Mouse (Mus musculus) neural tube, embryonic 15.5 days (tissue): ENCODE measurements around the gene Col26a1. TPM values are rescaled to one million over a fixed set of nuclear protein-coding genes. Genes with fewer than 3 reads are reported as not detected.
A peak's percentile ranks its signal among the peaks of the same experiment; 100 is the strongest.

Source experiments
- ATAC-seq: fragments of 200-750 bp; cut with Nextera tagmentation; 2 replicates; pipeline ENCODE4 v1.8.0; 2017; ENCODE audit warnings: mild to moderate bottlenecking, moderate TSS enrichment, moderate library complexity; ENCODE audit not compliant: low FRiP score
- H3K27ac ChIP-seq: fragments of 300-500 bp; sonication (generic); replicated peaks from 2 replicates; pipeline ENCODE4 v1.5.1; 2015; ENCODE audit warnings: mild to moderate bottlenecking, inconsistent platforms
- H3K27me3 ChIP-seq: fragments of 300-500 bp; sonication (generic); replicated peaks from 2 replicates; pipeline ENCODE4 v1.6.1; 2015; ENCODE audit warnings: inconsistent platforms
- H3K36me3 ChIP-seq: fragments of 300-500 bp; sonication (generic); 2 replicates; pipeline ENCODE4 v1.6.1; 2015; ENCODE audit warnings: inconsistent platforms
- H3K4me1 ChIP-seq: fragments of 300-500 bp; sonication (generic); 2 replicates; pipeline ENCODE4 v1.6.1; 2015; ENCODE audit warnings: inconsistent platforms
- H3K4me2 ChIP-seq: fragments of 300-500 bp; sonication (generic); 2 replicates; pipeline ENCODE4 v1.6.1; 2015; ENCODE audit warnings: inconsistent platforms, mild to moderate bottlenecking, moderate library complexity
- H3K4me3 ChIP-seq: fragments of 300-500 bp; sonication (generic); replicated peaks from 2 replicates; pipeline ENCODE4 v1.5.1; 2015; ENCODE audit warnings: mild to moderate bottlenecking, inconsistent platforms
- H3K9ac ChIP-seq: fragments of 300-500 bp; sonication (generic); replicated peaks from 2 replicates; pipeline ENCODE4 v1.6.1; 2015; ENCODE audit warnings: mild to moderate bottlenecking, inconsistent platforms
- H3K9me3 ChIP-seq: fragments of 300-500 bp; sonication (generic); replicated peaks from 2 replicates; pipeline ENCODE4 v1.6.1; 2016; ENCODE audit warnings: inconsistent platforms
- WGBS: fragments of 180-500 bp; shearing (Covaris S2); methylation state at CpG from one replicate; pipeline ENCODE4 v1.1.7; 2015; ENCODE audit warnings: mixed read lengths; 5-methylcytosine and 5-hydroxymethylcytosine counted together
- polyA plus RNA-seq: library from polyadenylated mRNA; unstranded; fragments of >200 nt; fragmentation: Nextera tagmentation; extraction: Ambion mirVana; gene quantifications from 2 replicates; pipeline ENCODE4 v1.2.1, GENCODE M21; 2015

Col26a1 gene
- polyA plus RNA-seq, 1 experiment from 2014 or later: 45.5 TPM

- Histone ChIP-seq H3K9me3 (no peaks in the 10 kb centered on the region), H3K4me2 (no peak overlapping the region), H3K4me3 (no peak overlapping the region), H3K9ac (no peak overlapping the region), H3K27ac (no peak overlapping the region; the same call in 1 of the 2 replicates), H3K36me3 (no peaks in the 10 kb centered on the region), H3K4me1 (peaks cover 25% of the 10 kb centered on the region), H3K27me3 (no peaks in the 10 kb centered on the region)
- ATAC-seq: peak; percentile 35
- whole genome bisulfite sequencing: 83% methylated on average over 2 of the region's 2 CpGs
These were observed 165.5 kb downstream of the Col26a1 start for GRCm38 (mm10) chr5:136717573-136717854.

GRCm38 (mm10) chr5:136716696-136717572, 166.1 kb downstream of the Col26a1 start:
- peaks cover 25% of the 10 kb centered on the region for H3K4me1 ChIP-seq
- H3K27me3 ChIP-seq: no peaks in the 10 kb centered on the region
- H3K36me3 ChIP-seq: no peaks in the 10 kb centered on the region
- ATAC-seq: peak; percentile 69; the same call in 1 of the 2 replicates
- WGBS: 35% methylated on average over 10 of the region's 10 CpGs
- no peak overlapping the region for H3K4me3 ChIP-seq
- no peak overlapping the region for H3K9ac ChIP-seq
- no peak overlapping the region for H3K4me2 ChIP-seq
- peak overlapping the region; percentile 28; the same call in 1 of the 2 replicates for H3K27ac ChIP-seq
- H3K9me3 ChIP-seq: no peaks in the 10 kb centered on the region

- H3K36me3 ChIP-seq: no peaks in the 10 kb centered on the region
- H3K27ac ChIP-seq: no peak overlapping the region
- ATAC-seq: no peak
- 29% methylated on average over 11 of the region's 11 CpGs for WGBS
- no peaks in the 10 kb centered on the region for H3K27me3 ChIP-seq
- H3K4me1 ChIP-seq: peaks cover 25% of the 10 kb centered on the region
- no peak overlapping the region for H3K4me3 ChIP-seq
- no peak overlapping the region for H3K9ac ChIP-seq
- H3K4me2 ChIP-seq: peak overlapping the region; percentile 39
- H3K9me3 ChIP-seq: no peaks in the 10 kb centered on the region
These were observed 168.1 kb downstream of the Col26a1 start for GRCm38 (mm10) chr5:136714879-136715278.

- no peak overlapping the region for H3K9ac ChIP-seq
- WGBS: 29% methylated on average over 32 of the region's 32 CpGs
- peak overlapping the region; percentile 39 for H3K4me2 ChIP-seq
- no peak overlapping the region for H3K4me3 ChIP-seq
- no peaks in the 10 kb centered on the region for H3K9me3 ChIP-seq
- ATAC-seq: no peak
- H3K27ac ChIP-seq: no peak overlapping the region
- no peaks in the 10 kb centered on the region for H3K27me3 ChIP-seq
- H3K4me1 ChIP-seq: peaks cover 25% of the 10 kb centered on the region
- no peaks in the 10 kb centered on the region for H3K36me3 ChIP-seq
These were observed 168.7 kb downstream of the Col26a1 start for GRCm38 (mm10) chr5:136714232-136714875.

- Histone ChIP-seq H3K36me3 (no peaks in the 10 kb centered on the region), H3K4me1 (peaks cover 11% of the 10 kb centered on the region), H3K4me3 (no peak overlapping the region), H3K9me3 (no peaks in the 10 kb centered on the region), H3K4me2 (no peak overlapping the region), H3K27ac (no peak overlapping the region), H3K9ac (no peak overlapping the region), H3K27me3 (0 out of 2 replicates have a peak, but pooled peaks cover 3% of the 10 kb centered on the region)
- WGBS: 40% methylated on average over 4 of the region's 4 CpGs
- ATAC-seq: no peak
These were observed 172.3 kb downstream of the Col26a1 start for GRCm38 (mm10) chr5:136710742-136711141.

GRCm38 (mm10) chr5:136708116-136708515, 174.9 kb downstream of the Col26a1 start:
- H3K9ac ChIP-seq: no peak overlapping the region
- H3K27me3 ChIP-seq: 0 out of 2 replicates have a peak, but pooled peaks cover 3% of the 10 kb centered on the region
- no peaks in the 10 kb centered on the region for H3K4me1 ChIP-seq
- no peaks in the 10 kb centered on the region for H3K9me3 ChIP-seq
- H3K4me3 ChIP-seq: no peak overlapping the region
- H3K27ac ChIP-seq: no peak overlapping the region
- H3K4me2 ChIP-seq: no peak overlapping the region
- H3K36me3 ChIP-seq: no peaks in the 10 kb centered on the region
- no peak for ATAC-seq
- WGBS: 76% methylated on average over 12 of the region's 12 CpGs

GRCm38 (mm10) chr5:136706803-136707202, 176.2 kb downstream of the Col26a1 start:
- Histone ChIP-seq H3K4me2 (no peak overlapping the region), H3K27me3 (0 out of 2 replicates have a peak, but pooled peaks cover 3% of the 10 kb centered on the region), H3K4me1 (no peaks in the 10 kb centered on the region), H3K36me3 (no peaks in the 10 kb centered on the region), H3K9ac (no peak overlapping the region), H3K27ac (no peak overlapping the region), H3K4me3 (no peak overlapping the region), H3K9me3 (no peaks in the 10 kb centered on the region)
- WGBS: 3% methylated on average over 9 of the region's 9 CpGs
- no peak for ATAC-seq

- Histone ChIP-seq H3K4me2 (no peak overlapping the region), H3K4me1 (no peaks in the 10 kb centered on the region), H3K27me3 (0 out of 2 replicates have a peak, but pooled peaks cover 3% of the 10 kb centered on the region), H3K9me3 (no peaks in the 10 kb centered on the region), H3K4me3 (no peak overlapping the region), H3K27ac (no peak overlapping the region), H3K36me3 (no peaks in the 10 kb centered on the region), H3K9ac (no peak overlapping the region)
- 95% methylated on average over 3 of the region's 3 CpGs for WGBS
- ATAC-seq: no peak
These were observed 177.5 kb downstream of the Col26a1 start for GRCm38 (mm10) chr5:136705532-136705931.

GRCm38 (mm10) chr5:136704151-136704550, 178.9 kb downstream of the Col26a1 start:
- Histone ChIP-seq H3K4me1 (no peaks in the 10 kb centered on the region), H3K4me2 (no peak overlapping the region), H3K9me3 (no peaks in the 10 kb centered on the region), H3K27me3 (0 out of 2 replicates have a peak, but pooled peaks cover 3% of the 10 kb centered on the region), H3K4me3 (no peak overlapping the region), H3K27ac (no peak overlapping the region), H3K9ac (no peak overlapping the region), H3K36me3 (no peaks in the 10 kb centered on the region)
- 84% methylated on average over 8 of the region's 8 CpGs for WGBS
- no peak for ATAC-seq

GRCm38 (mm10) chr5:136703751-136704150, 179.3 kb downstream of the Col26a1 start:
- no peaks in the 10 kb centered on the region for H3K4me1 ChIP-seq
- no peak for ATAC-seq
- H3K27me3 ChIP-seq: 0 out of 2 replicates have a peak, but pooled peaks cover 3% of the 10 kb centered on the region
- no peak overlapping the region for H3K4me2 ChIP-seq
- no peak overlapping the region for H3K27ac ChIP-seq
- H3K9ac ChIP-seq: no peak overlapping the region
- H3K4me3 ChIP-seq: no peak overlapping the region
- H3K9me3 ChIP-seq: no peaks in the 10 kb centered on the region
- 45% methylated on average over 3 of the region's 3 CpGs for whole genome bisulfite sequencing
- H3K36me3 ChIP-seq: no peaks in the 10 kb centered on the region

GRCm38 (mm10) chr5:136702159-136702725, 180.8 kb downstream of the Col26a1 start:
- H3K4me3 ChIP-seq: no peak overlapping the region
- WGBS: 82% methylated on average over 3 of the region's 3 CpGs
- H3K4me1 ChIP-seq: no peaks in the 10 kb centered on the region
- no peaks in the 10 kb centered on the region for H3K27me3 ChIP-seq
- no peak overlapping the region for H3K27ac ChIP-seq
- H3K9me3 ChIP-seq: no peaks in the 10 kb centered on the region
- no peak for ATAC-seq
- no peak overlapping the region for H3K4me2 ChIP-seq
- no peaks in the 10 kb centered on the region for H3K36me3 ChIP-seq
- no peak overlapping the region for H3K9ac ChIP-seq
